22 mouse cellular contexts compared by ENCODE assay signal in the genomic region with DNA sequence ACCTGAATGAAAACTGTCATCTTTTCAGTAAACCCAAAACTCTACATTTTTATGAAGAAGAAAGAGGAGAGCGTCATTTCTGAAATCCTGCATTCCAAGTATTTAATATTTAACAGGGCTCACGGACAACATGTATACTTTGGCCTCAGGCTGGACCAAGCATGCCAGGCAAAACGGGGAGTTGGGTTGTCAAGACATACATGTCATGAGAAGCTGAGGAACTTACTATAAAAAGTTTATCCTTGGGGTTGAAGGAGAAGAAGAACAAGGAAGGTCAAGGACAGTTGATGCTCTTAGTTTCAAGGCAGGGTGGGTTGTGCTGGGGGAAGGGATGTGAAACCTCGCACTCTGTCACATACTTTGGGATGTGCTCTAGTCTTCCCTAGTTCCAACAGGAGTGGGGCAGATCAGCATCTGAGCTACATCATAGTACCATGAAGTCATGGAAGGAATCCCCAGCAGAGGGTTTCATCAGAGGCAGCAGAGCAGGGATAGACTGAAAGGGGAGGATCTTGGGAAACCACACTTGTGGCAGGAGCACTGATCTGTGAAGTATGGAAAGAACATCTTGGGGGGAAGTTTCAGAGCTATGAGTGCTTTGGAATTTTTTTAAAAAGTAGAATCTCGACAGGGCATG. TPM values are rescaled to one million over a fixed set of nuclear protein-coding genes. Genes with fewer than 3 reads are reported as not detected.
DNase-seq lines count a peak whose midpoint lies in the region; ATAC-seq and TF ChIP-seq lines count a peak whose summit lies in the region.
"Had no signal": no experiment of that assay in that cellular context is flagged by ENCODE, and none has a peak within 500 bp of the region (broad histone marks: within the 10 kb centered on the region; RNA-seq: fewer than 3 reads in every experiment).

No protein-coding gene starts in this region.

- WGBS in kidney, embryonic 14.5 days: 59% methylated on average over 5 of the region's 5 CpGs

- no peaks in the 10 kb centered on the region; the same call in 1 of the 2 replicates for H3K4me1 ChIP-seq in kidney, embryonic 14.5 days (ENCODE audit: control insufficient read depth, insufficient read depth, low read length)
- H3K4me1 ChIP-seq: heart, embryonic 13.5 days; neural tube, embryonic 13.5 days had no signal

- H3K4me2 ChIP-seq in kidney, embryonic 14.5 days (replicated peaks; ENCODE audit: low read depth, low read length): no peak overlapping the region
- H3K4me2 ChIP-seq: heart, embryonic 13.5 days; lung, embryonic 14.5 days; midbrain, embryonic 11.5 days; neural tube, embryonic 13.5 days had no signal

- H3K27ac ChIP-seq in left cerebral cortex, adult 2 months: peak overlapping the region; percentile 86
- H3K27ac ChIP-seq in kidney, embryonic 14.5 days (ENCODE audit: low read depth, low read length): 0 out of 2 replicates have a peak overlapping the region, but pooled peaks have one; percentile 24
- H3K27ac ChIP-seq: heart, embryonic 13.5 days; macrophage; neural tube, embryonic 13.5 days had no signal

- TF ChIP-seq CTCF in left cerebral cortex, adult 2 months (IDR thresholded peaks at IDR 0.05): no peak

- no peak overlapping the region for H3K9ac ChIP-seq in kidney, embryonic 14.5 days (ENCODE audit: low read depth, low read length)
- H3K9ac ChIP-seq: heart, embryonic 13.5 days; lung, embryonic 14.5 days; neural tube, embryonic 13.5 days had no signal

- no peak for DNase-seq in left cerebral cortex, adult 2 months (ENCODE audit: extremely low spot score in 1 of 2, low spot score in 2 of 2)
- no peak for DNase-seq in left cerebral cortex, postnatal 14 days (ENCODE audit: low spot score in 2 of 2)
- peak; percentile 13 for DNase-seq in ZHBTc4 (ENCODE audit: low read depth, low spot score)
- peak; percentile 24 to 46 for DNase-seq in kidney, postnatal 4 days
- DNase-seq in heart, postnatal 25 days (ENCODE audit: low spot score): no peak
- no peak for DNase-seq in left cerebral cortex, postnatal 4 days
- DNase-seq: adrenal gland, postnatal 36 days; B cell, adult 2 months; cerebellum, adult 8-10 months; heart, adult 11 months; heart, postnatal 4 days; thymus, postnatal 25 days had no signal

- no peaks in the 10 kb centered on the region for H3K36me3 ChIP-seq in kidney, embryonic 14.5 days (ENCODE audit: control insufficient read depth, insufficient read depth, low read length)
- H3K36me3 ChIP-seq: heart, embryonic 13.5 days; neural tube, embryonic 13.5 days had no signal

- H3K27me3 ChIP-seq in kidney, embryonic 14.5 days (ENCODE audit: control insufficient read depth, insufficient read depth, low read length): no peaks in the 10 kb centered on the region
- H3K27me3 ChIP-seq: heart, embryonic 13.5 days; neural tube, embryonic 13.5 days had no signal

- intact Hi-C loops in left cerebral cortex, adult 2 months (cut with DNase I): loop anchor here (10.0 kb wide), 1 partner anchor 270 kb away; no protein-coding TSS in a partner anchor
- intact Hi-C loops in left cerebral cortex, postnatal 14 days (cut with DNase I): loop anchor here (5.0 kb wide), 1 partner anchor 82 kb away; no protein-coding TSS in a partner anchor
- intact Hi-C loops in heart, postnatal 25 days (cut with DNase I): no loop called here
- intact Hi-C loops in left cerebral cortex, postnatal 4 days (cut with DNase I): no loop called here

- H3K4me3 ChIP-seq in left cerebral cortex, adult 2 months: no peak overlapping the region
- H3K4me3 ChIP-seq in kidney, embryonic 14.5 days (ENCODE audit: low read length): no peak overlapping the region
- H3K4me3 ChIP-seq: erythroblast, embryonic 14.5 days; heart, embryonic 13.5 days; neural tube, embryonic 13.5 days had no signal

- ATAC-seq in kidney, embryonic 14.5 days (ENCODE audit: low FRiP score, low TSS enrichment): peak; percentile 66; the same call in 1 of the 2 replicates
- ATAC-seq: forebrain, embryonic 16.5 days; hindbrain, embryonic 16.5 days; intestine, postnatal 0 days had no signal

- H3K9me3 ChIP-seq in kidney, embryonic 14.5 days (ENCODE audit: control insufficient read depth, low read length): no peaks in the 10 kb centered on the region
- H3K9me3 ChIP-seq: heart, embryonic 13.5 days; neural tube, embryonic 13.5 days had no signal

RNA-seq across cellular contexts. Expression of gene Cobl, which starts 9.7 kb away (rescaled TPM):
- total RNA-seq in left cerebral cortex, adult 2 months (2021): 100 to 1,000 TPM; 130 to 137 TPM
- total RNA-seq in left cerebral cortex, postnatal 14 days (2021): 10 to 100 TPM; 69.5 to 77.8 TPM
- polyA plus RNA-seq in kidney, embryonic 14.5 days (2014; fragmentation: Nextera tagmentation; extraction: Ambion mirVana): 3.8 and 5.5 TPM in 2 replicates
- total RNA-seq in heart, postnatal 25 days (2021): 10 to 100 TPM; 17.4 to 21.9 TPM
- 10 to 100 TPM; 49.0 to 49.8 TPM for total RNA-seq in left cerebral cortex, postnatal 4 days (2021)
- polyA plus RNA-seq: macrophage had no signal

Comparison
In these comparisons a context has a peak if more than half of its experiments do, and no peak if none do; other contexts are left out.
1. intact Hi-C loops: an anchor here in left cerebral cortex, adult 2 months (10.0 kb wide) and left cerebral cortex, postnatal 14 days (5.0 kb wide); none called in heart, postnatal 25 days and left cerebral cortex, postnatal 4 days.
2. DNase-seq: peak in ZHBTc4 (single experiment) and kidney, postnatal 4 days (2 of 2); none in left cerebral cortex, adult 2 months (0 of 2), left cerebral cortex, postnatal 14 days (0 of 2), heart, postnatal 25 days (single experiment) and left cerebral cortex, postnatal 4 days (single experiment).